Mouse (Mus musculus) bone marrow macrophage, adult 2 months (primary cell): ENCODE measurements around the gene Stpg4.

Experiments
- CTCF ChIP-seq: IDR thresholded peaks from 2 replicates; pipeline ENCODE4 v1.5.1; 2012; ENCODE audit warnings: low read depth, mild to moderate bottlenecking, low read length, moderate library complexity
- POLR2A ChIP-seq: IDR thresholded peaks from 2 replicates; pipeline ENCODE4 v1.6.1; 2012; ENCODE audit warnings: mild to moderate bottlenecking, low read depth, low read length, borderline replicate concordance

- TF ChIP-seq CTCF: no peak
- no peak for TF ChIP-seq POLR2A
Measured at GRCm38 (mm10) chr17:87345252-87345593, 82.3 kb downstream of the Stpg4 start.
